Mouse (Mus musculus): Measurements from ENCODE around the gene Tmem106a.
"Not testable (repeated sequence)": the region's sequence is repeated elsewhere in the genome, so short reads cannot be mapped to it uniquely, and the experiment has no call there.

The Tmem106a gene

DNA sequence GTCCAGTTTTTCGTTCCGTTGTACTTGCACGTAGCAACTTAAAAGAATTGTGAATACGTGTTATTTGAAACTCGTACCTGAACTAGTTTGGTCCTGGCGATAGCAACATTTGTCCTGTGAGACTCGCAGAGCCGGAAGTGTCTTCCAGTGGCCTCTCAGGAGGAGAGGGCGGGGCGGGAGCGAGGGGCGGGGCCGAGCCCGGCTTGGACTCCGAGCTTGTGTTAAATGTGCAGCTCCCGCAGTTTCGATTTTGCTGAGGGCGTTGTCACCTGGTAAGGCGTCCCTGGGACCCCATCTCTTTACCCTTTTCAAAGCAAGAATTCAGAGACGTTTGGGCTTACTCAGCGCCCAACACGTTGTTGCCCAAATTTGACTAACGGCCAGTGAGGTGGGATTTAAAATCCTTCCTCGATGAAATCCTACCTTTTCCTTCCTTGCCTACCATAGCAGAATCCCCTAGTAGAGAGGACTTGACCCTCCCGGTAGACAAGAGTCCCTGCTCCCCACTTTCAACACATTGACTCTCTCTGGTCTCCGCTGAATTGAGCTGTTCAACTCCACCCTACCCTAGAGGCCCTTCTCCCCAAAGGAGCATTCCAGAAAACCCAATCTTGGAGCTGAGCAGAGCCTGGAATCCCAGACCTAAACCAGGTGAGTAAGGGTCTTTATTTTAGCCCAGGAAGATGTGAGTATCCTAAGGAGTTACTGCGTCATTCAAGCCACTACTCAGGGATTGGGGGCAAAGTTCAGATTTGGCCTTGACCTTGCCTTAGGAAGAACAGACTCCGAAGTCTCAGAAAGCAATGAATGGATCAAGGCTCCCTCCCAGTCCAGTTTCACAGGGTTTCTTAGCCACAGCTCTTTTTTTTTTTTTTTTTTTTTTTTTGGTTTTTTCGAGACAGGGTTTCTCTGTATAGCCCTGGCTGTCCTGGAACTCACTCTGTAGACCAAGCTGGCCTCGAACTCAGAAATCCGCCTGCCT is at the start of gene Tmem106a:
Gene Tmem106a (plus strand): TSS at position 189 of the 982 bp plus-strand sequence.
- DNase-seq (ENCODE audit: low read depth) = peak; percentile 73

DNA sequence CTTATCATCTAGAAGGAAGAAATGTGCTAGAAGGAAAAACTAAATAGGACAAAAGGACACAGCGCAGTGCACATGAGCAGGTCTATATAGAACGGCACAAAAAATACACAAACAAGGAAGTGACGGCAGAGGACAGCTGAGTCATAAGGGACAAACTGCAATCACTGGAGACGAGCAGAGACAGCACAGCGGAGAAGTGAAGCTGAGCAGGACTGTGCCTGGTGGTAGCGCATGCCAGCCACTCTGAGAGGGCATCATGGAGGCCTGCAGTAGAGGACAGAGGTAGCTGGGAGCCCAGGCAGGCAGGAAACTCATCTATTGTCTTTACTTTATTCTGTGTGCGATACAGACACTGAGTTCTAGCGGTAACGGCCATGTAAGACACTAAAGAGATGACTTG is 38.5 kb upstream of the Tmem106a start:
- DNase-seq (ENCODE audit: low read depth) = no peak

DNA sequence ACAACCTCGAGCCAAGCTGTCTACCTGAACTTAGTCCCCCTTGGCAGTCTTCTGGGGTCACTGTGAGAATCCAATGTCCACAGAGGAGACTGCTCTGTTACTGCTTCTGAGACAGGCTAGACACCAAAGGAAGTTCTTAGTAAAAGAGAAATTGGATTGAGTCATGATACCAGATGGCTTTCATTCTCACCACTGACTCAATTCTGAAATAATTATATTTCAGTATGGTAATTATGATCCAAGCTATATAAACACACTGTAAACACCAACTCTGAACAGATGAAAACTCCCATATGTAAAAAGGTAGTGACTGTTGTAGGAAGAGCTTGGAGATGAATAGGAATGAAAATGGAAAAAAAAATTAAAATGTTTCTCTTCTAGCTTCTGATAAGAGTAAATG is 37.9 kb upstream of the Tmem106a start:
- DNase-seq (ENCODE audit: low read depth) = no peak

DNA sequence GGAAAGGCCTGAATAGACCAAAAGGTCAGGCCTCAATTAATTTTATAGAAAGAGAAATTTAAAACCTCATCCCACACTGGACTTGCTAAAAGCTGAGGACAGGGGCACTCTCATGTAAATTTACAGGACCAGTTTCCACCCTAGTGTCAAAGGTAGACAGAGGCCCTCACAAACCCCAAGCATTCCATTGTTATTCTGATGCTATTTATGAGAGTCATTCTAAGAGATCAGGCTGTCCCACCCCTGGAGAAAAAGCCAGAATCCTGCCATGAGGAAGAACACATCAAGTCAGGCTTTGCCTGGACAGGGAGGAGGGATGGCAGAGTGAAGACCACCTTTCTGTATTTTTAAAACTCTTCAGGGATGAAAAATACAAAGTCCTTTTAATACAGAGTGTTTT is 33.5 kb upstream of the Tmem106a start:
- no peak for DNase-seq (ENCODE audit: low read depth)

DNA sequence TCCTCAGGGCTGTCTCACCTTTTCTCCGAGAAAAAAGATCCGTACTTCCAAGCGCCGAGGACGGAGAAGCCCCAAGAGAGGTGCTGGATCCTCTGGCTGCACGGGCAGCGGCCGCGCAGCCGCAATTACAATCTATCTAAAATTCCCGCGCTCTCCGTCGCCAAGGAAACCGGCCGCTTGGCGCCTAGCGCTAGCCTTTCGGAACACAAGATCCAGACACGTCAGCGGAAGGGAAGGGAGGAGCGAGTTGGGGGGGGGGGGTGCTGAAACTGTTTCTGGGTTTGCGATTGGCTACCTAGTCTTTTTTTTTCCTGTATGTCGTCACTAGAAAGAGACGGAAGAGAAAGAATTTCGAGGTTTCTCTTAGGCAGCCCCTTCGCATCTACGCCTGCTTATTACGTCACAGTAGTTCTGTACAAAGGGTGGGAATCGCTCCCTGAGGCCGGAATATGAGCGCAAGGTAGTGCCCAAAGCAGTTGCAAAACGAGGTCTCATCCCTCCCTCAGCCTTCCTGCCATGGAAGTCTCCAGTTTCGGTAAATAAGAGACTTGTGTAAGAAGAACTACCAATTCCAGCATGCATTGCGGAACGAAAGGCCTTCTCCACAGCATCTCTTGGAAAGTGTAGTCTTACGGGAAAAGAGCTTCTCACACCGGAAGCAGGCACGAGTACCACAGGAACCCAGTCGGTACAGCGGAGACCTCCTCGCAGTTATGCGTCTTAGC is 30.1 kb upstream of the Tmem106a start, which contains the start of the genes Brca1 and Nbr1:
Gene Brca1 (minus strand): TSS at position 205 of the 725 bp plus-strand sequence.
Gene Nbr1 (plus strand): TSS at position 399 of the 725 bp plus-strand sequence.
- peak; percentile 97 for DNase-seq (ENCODE audit: low read depth)

DNA sequence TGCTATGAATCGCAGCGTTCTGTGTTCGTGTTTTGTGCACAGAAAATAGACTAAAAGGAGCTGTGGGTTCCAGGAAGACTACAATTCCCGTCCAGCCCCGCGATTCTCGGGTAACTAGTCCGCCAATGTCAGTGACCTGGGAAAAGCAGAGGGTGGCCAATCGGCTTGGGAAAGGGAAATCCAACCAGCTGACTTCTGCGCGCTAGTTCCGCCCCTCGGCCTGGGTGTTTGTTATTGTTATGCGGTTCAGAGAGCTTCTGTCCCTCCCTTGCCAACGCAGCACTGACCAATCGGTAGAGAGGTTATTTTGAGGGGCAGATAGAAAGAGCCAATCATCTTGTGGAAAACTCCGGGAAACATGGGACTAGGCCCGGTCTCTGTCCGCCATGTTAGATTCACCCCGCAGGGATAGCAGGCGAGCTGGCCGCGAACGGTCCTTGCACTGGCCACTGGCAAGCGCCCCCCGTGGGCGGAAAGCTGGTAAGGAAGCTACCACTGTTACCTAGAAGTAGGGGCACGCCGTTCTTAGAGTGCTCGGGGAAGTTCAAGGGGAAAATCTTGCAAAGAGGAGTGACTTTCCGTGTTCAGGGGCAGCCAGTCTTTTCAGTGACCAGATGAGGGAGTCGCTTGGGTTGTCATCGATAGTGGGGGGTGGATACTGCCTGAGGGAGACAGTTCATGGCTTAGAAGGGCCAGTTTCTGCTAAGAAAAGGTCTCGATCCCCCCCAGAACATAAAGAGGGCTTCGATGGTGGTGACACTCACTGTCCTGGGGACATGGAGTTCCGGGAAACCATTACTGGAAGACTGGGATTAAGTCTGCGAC is 29.4 kb upstream of the Tmem106a start:
- peak; percentile 96 for DNase-seq (ENCODE audit: low read depth)

DNA sequence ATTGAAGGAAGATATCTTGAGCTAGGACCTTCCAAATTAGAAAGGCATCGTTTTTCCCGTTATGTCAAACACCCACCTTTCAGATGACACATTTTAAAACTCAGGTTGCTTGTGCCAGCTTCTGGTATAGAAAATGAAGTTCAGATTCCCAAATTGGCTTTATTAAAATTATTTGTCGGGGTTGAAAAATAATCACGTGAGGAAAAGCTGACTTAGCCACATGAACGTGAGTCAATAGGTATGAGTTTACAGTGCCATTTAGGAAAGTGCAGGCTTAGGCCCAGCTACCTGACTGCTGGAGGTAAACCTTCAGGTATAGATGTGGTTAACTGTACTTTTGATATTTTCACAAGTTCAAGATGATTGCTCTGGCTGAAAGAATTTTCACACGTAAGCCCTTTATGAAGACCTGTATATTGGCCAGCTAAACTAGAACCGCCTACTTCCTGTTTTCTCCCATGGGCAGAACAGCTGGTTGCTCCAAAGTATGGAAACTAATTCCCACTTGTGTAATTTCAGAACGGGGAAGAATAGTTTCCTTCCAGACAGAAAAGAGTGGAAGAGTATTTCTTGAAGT is 28.6 kb upstream of the Tmem106a start:
- DNase-seq (ENCODE audit: low read depth) = no peak

DNA sequence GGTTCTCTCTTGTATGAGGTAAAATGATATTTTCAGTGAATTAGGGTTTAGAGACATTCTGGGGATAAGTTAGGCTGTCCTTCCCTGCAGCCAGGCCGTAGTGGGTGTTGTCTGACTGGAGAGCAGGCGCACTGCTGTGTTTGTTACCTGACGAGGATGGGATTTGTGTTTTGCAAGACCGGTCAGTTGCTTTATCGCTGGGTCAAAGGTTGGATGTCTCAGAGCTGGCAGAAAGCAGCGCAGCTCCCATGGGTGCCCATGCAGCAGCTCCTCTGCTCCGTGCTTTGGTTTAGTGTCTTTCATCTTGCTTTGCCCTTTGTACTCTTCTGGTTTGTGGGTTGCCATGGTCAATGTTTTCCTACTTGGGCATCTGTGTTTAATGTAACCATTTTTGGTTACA is 25.5 kb upstream of the Tmem106a start:
- no peak for DNase-seq (ENCODE audit: low read depth)

DNA sequence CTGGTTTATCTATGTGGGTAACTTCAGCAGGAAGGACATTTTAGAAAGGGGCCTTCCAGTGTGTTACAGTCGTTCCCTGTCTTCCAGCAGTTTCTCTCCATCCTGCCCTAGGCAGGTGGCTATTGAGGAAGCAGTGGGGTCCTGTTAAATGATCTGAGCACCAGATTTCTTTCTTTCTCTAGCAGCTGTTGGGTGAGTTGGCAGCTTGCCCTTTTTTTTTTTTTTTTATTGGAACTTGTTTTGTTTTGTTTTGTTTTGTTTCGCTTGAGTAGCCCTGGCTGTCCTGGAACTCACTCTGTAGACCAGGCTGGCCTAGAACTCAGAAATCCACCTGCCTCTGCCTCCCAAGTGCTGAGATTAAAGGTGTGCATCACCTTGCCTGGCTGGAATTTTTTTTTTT is 25.1 kb upstream of the Tmem106a start:
- no peak for DNase-seq (ENCODE audit: low read depth)

DNA sequence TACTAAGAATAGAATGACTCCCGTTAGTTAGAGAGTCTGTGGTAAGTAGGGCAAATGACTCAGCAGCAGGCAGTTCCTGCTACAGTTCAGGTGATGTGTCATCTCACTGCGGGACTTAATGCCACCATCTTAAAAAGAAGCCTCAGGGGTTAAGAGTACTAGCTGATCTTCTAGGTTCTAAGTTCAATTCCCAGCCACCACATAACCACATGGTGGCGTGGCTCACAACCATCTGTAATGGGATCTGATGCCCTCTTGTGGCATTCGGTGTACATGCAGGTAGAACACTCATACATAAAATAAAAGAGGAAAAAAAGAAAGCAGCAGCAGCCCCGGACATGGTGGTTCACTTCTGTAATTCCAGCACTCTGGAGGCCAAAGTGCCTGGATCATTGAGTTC is 19.7 kb upstream of the Tmem106a start:
- DNase-seq (ENCODE audit: low read depth) = peak; percentile 59

DNA sequence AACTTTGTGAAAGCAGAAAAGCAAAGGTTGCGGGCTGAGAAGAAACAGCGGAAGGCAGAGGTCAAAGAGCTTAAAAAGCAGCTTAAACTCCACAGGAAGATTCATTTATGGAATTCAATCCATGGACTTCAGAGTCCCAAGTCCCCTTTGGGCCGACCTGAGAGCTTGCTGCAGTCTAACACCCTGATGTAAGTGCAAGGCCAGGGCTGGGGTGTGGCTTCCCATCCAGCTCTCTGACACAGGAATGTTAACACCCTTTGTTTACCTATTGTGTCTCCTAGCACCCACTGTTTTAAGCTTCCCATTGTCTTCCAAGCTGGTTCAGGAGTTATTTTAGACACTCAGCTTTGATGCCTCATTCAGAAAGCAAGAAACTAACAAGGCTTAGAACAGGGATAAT is 13.6 kb upstream of the Tmem106a start:
- DNase-seq (ENCODE audit: low read depth) = no peak

DNA sequence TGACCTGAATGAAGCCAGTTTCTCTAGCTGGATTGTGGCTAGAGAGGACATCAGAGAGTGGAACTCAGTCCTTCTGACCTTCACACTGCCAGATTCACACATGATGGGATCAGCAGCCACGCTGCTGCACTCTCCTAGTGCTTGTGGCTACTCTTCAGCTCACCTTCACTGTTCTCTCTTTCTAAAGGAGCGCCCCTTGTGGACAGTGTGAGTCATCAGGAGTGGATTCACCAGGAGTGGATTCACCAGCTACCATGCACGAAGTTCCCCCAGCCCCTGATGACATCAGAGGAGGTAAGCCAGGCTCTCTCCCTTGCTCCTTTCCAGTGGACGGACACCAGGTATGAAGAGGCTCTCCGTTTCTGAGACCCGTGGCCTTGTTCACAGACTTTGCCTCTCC is 5.9 kb upstream of the Tmem106a start:
- no peak for DNase-seq (ENCODE audit: low read depth)

DNA sequence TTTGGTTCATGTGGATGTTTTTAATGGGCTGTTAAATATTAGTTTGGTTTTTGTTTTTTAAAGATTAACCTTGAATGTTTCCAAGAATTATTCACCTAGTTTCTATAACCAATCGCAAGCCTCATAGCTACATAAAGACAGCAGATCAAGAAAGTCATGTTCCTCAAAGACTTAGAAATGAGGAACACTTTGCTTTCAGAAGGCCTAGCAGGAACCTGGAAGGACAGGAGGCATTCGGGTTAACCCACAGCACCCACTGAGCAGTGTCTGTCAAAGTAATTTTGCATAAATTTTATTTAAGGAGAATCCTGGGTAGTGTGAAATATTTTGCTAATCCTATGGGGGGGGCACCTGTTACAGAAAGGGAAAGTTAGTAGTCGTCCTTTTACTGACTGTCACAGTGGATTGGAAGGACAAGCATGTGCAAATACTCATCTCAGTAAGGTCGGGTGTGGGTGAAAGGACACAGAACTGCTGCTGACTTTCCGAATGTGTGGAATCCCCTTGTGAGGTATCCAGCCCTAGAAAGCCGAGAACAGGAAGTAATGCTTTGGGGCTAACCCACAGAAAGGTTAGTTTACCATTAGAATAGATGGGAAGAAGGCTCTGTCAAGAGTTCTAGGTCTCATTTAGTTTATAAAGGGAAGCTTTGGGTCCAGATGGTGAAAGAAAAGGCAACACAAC is 819 bp upstream of the Tmem106a start:
- no peak for DNase-seq (ENCODE audit: low read depth)

DNA sequence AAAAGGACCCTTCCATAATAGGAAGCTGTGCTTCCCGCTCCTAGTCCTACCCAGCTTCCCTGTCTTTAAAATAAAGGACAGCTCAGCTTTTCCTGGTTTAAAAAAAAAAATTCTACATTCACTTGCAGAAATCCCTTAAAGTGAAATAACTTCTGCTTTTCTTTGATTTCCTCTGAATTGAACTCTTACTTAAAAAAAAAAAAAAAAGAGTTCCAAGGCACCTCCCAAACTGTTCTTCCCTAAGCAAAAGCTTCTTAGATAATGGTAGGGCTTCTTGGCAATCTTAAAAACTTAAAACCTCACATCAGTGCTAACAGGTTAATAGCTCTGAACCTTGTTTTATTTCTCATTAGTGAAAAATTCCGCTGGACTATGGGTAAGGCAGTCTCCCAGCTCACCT is 1.2 kb downstream of the Tmem106a start:
- DNase-seq (ENCODE audit: low read depth) = no peak

DNA sequence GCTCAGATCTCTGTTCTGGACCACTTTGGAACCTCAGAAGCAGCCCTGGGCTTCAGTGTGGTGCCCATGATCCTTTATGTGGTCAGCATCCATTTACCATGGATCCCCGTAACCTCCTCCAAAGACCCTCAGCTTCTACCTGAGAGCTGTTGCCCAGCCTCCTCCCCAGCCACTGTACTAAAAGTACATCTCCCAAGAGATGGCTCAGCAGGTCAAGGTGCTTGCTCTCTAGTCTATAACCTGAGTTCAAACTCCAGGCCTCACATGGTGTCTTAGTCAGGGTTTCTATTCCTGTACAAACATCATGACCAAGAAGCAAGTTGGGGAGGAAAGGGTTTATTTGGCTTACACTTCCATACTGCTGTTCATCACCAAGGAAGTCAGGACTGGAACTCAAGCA is 3.0 kb downstream of the Tmem106a start:
- DNase-seq (ENCODE audit: low read depth) = not testable (repeated sequence)

DNA sequence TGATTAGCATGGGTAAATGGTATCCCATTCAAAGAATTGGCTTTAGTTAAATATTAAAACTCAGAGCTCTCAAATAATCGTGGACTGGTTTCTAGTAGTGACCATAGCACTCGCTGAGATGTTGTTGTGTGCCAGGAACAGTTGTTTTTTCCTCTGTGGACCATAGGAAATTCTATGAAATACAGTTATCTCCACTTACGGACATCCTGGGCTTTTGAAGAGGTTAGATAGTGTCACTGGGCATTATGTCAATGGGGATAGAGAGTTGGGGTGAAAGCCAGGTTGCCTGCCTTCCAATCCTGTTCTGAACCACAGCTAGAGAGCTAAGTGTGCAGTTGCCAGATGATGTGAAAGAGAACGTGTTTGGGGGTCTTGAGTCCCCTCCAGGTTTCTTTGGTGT is 3.8 kb downstream of the Tmem106a start:
- DNase-seq (ENCODE audit: low read depth) = no peak

DNA sequence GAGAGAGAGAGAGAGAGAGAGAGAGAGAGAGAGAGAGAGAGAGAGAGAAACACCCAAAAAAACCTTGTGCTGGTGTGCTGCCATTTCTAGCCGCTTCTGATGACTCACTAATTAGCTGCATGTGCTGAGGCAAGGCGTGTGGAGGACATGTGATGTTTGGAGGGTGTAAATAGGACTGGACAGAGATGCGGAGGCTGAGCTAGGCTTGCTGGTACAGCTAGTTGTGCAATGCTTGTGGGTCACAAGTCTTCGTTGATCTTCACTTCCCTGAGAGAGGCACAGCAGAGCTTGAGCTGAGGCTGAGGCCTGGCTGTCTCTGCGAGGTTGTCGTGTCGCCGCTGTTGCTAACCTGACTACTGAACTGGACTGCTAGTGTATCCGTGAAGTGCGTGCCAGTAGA is 5.6 kb downstream of the Tmem106a start:
- DNase-seq (ENCODE audit: low read depth) = no peak

DNA sequence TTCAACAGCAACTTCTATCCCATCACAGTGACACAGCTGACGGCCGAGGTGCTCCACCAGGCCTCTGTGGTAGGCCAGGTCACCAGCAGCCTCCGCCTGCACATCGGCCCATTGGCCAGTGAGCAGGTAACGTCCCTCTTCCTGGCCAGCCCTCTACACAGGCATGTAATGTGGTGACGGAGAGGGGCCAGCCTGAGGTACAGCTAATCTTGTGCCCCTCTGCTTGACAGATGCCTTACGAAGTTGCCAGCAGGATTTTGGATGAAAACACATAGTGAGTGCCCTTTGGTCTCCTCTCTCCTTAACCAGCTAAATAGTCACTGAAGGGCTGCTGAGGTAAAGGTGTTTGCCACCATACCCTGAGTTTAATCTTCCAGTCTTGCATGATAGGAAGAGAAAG is 6.8 kb downstream of the Tmem106a start:
- no peak for DNase-seq (ENCODE audit: low read depth)

DNA sequence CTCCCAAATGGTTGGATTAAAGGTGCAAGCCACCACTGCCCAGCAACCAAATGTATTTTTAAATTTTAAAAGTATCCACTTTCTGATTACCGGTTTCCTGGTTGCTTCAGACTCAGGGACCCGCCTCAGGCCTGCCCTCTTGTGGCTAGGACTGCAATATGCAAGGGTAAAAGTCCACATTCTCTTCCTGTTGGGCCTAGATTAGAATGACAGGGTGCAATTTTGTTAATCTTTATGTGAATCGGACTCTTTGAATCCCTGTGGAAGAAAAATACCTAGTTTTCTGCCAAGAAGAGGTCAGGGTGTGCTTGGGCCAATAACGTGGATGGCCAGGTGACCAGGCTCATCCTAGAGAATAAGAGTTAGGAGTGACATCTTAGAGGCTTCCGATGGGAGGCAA is 7.4 kb downstream of the Tmem106a start:
- DNase-seq (ENCODE audit: low read depth) = peak; percentile 69

DNA sequence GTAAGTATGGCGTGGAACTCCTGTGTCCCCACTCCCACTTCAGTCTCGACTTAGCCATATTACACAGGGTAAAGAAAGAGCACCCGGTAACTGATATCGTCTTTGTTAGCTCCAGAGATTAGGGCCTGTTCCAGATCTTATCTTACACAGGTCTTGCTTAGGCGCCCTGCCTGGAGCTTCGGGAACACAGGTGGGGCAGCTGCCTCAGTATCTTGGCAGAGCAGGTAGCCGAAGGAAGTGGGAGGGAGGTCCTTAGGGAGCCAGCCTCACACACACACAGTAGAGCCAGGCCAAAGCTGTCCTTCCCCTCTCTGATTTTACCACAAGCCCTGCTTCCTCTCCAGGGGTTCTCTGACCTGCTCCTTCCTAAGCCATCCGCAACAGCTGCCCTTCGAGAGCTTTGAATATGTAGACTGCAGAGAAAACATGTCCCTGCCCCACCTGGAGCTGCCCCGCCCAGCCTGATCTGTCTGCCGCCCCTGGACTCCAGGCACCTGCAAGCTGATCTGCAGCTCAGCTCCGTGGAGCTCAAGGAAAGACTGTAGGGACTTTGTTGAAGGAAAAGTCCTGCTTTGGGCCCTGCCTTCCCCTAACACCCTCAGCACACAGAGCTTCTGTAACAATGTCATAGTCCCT is 8.1 kb downstream of the Tmem106a start:
- no peak for DNase-seq (ENCODE audit: low read depth)

DNA sequence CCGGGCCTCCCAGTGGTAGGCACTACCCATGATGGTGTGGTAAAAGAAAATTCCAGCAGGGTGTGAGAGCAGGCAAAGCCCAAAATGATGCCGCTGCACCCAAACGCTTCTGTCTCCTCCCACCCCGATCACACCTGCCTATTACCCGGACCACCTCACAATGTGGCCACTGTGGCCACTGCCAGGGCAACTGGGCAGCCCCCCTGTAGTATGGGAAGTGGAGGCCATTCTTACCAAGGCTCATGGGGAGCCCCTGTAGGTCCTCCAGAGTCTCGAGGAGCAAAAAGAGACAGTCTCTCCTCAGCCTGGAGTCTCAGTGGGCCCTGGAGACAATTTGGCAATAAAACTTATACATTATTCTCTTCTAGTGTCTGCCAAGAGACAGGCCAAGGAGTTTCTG is 17.1 kb downstream of the Tmem106a start, which contains the start of gene Gm11634:
Gene Gm11634 (minus strand): TSS at position 101 of the 400 bp plus-strand sequence.
- DNase-seq (ENCODE audit: low read depth) = no peak

Measured in c-Kit-positive CD71-negative TER-119-negative erythroid progenitor cells, embryonic 14.5 days (primary cell).